Mouse (Mus musculus) adrenal gland (tissue): ENCODE measurements around the gene Uap1l1.
"Not testable (repeated sequence)": the region's sequence is repeated elsewhere in the genome, so short reads cannot be mapped to it uniquely, and the experiment has no call there.

Source experiments
- intact Hi-C: fragments of 180-260 bp; cut with DNase I; formaldehyde crosslinking; loops from one replicate; pipeline ENCODE4 v1.15.1; 2025
- long read RNA-seq, 2 experiments: library from polyadenylated mRNA; unstranded; transcript quantifications; one replicate each; pipeline ENCODE4 v2.0.0; 2020; ENCODE audit warnings: borderline replicate concordance in 1 of 2; ENCODE audit not compliant: insufficient replicate concordance in 1 of 2

Uap1l1 gene
- long read RNA-seq, experiment 1, transcript Uap1l1-201 (9 exons, 3,349 nt), result major isoform, 45 of 50 reads
- long read RNA-seq, experiment 1, partial matches to known transcripts, result 2 of 50 reads
- long read RNA-seq, experiment 1, other reads (novel, unspliced or antisense), result 3 of 50 reads
- long read RNA-seq, experiment 2, transcript Uap1l1-201 (9 exons, 3,349 nt), result major isoform, 45 of 58 reads
- long read RNA-seq, experiment 2, partial matches to known transcripts, result 4 of 58 reads
- long read RNA-seq, experiment 2, other reads (novel, unspliced or antisense), result 9 of 58 reads

DNA sequence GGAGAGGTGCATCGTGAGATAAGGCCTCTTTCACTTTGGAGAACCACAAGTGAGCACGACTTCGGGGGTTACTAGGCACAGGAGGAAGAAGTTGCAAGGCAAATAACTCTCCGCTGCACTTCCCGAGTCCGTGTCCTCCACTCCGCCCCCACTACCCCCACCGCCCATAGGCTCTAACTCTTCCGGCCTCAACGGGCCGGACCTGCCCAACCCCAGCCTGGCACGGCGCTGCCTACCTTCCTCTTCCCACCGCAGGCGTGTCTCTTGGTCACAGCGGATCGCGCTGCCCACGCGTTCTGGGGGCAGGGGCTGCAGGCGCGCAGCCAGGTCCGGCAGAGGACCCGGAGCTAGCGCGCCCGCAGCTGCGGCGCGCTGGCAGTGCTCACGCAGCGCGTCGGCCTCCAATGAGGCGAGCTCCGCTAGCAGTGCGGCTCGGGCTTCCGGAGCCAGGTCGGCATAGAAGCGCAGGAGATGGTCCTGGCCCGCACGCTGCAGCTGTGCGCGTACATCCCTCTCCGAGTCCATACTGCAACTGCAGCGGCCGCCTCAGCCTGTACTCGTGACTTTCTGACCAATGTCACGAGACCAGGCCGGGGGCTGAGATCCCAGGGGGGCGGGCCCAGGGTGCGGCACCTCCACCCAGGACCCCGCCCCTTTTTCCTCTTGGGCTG, at the start of gene Uap1l1:
TSS of gene Uap1l1 (minus strand) at position 592 of the 671 bp plus-strand sequence.
- intact Hi-C loops, result no loop called here

DNA sequence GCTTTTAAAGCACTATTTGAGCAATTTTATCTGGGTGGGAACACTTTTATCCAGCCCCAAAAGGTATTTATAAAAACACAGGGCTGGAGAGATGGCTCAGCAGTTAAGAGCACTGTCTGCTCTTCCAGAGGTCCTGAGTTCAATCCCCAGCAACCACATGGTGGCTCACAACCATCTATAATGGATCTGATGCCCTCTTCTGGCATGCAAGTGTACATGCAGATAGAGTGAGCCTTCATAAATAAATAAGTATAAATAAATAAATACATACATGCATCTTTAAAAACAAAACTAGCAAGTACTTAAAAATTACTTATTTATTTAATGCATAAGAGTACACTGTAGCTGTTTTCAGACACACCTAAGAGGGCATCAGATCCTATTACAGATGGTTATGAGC, 48.0 kb upstream of the Uap1l1 start:
- intact Hi-C loops, result not testable (repeated sequence)

GRCm38 (mm10) chr2:25408908-25409307, 43.4 kb upstream of the Uap1l1 start:
- intact Hi-C loops, result no loop called here

DNA sequence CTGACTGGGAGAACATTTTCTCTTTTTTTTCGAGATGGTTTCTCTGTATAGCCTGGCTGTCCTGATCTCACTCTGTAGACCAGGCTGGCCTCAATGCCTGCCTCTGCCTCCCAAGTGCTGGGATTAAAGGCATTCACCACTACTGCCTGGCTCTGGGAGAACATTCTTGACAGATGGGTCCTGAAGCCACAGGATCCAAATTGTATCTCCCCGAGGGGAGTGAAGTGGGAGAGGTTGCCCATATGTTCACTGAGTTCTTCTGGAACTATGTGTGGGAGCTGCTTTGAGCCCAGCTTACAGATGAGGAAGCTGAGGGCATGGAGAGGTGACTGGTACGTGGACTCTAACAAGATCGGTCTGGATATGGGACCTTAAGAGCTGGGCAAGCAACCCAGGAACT, 38.5 kb upstream of the Uap1l1 start:
- intact Hi-C loops, result no loop called here

DNA sequence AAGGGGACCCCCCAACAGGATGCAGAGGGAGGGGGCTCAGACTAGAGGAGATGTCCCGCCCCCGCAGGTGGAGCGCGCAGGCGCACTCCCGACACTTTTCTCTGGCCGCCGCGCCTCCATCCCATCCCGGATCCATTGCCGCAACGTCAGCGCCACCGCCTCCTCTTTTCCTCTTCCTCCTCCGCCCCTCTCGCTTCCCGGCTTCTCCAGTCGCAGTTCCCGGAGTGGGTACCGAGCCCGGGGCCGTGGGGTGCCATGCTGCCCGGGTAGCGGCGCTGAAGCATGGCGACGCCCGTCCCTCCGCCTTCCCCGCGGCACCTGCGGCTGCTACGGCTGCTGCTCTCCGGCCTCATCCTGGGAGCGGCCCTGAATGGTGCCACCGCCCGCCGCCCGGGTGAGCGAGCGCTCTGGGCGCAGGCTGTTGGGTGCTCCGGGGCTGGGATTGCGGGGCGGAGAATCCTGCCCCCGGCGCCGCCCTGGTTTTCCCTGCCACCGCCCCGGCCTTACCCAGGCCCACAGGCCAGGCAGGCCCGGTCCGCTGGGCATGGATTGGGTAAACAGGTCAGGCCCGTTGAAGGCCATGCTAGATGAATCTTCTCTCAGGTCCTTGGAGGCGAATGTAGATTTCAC, 37.6 kb upstream of the Uap1l1 start:
- intact Hi-C loops, result no loop called here

DNA sequence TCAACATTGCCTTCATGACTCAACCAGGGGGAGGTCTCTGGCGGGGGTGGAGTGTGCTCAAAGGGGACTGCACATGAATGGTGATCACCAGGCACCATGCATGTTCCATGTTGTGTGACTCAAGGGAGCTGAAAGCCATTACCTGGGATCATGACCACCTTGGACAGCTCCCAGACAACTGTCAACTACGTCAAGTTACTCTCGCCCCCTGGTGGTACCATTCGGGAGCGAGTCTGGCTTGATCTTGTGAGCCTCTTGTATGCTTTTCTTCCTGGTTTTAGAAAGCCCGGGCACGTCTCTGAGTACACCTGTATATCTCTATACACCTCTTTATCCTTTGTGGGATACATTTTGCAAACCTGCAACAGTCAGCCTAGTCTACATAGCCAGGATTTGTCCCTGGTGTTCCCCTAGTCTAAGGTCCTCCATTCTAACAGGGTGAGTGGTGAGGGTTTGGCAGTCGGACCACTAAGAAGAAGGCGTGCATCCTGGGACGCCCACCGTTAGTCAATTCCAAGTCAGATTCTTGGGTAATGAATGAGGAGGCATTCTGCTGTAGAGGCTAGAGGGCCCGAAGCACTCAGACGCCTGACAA, 37.0 kb upstream of the Uap1l1 start:
- intact Hi-C loops, result no loop called here

GRCm38 (mm10) chr2:25400764-25401163, 35.3 kb upstream of the Uap1l1 start:
- intact Hi-C loops, result no loop called here

- intact Hi-C loops, result no loop called here
Measured at GRCm38 (mm10) chr2:25400291-25400690, 34.8 kb upstream of the Uap1l1 start.

DNA sequence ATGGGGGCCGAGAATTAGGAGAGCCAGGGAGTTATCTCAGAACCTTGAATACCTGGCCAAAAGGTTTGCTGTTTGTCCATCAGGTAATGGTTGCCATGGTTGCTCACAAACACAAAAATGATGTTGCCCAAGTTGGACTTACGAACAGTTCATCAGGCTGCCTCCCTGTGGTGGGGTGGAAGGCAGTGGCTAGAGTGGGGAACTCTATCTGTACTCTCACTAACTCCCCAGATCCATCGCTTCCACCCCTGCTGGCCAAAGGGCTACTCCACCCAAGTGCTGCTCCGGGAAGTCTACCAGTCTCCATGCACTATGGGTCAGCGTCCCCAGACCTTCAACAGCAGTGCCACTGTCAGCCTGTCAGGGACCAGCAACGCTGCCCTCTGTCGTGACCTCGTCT, 33.6 kb upstream of the Uap1l1 start, which contains the start of gene Npdc1:
TSS of gene Npdc1 (plus strand) at position 301 of the 400 bp plus-strand sequence.
- intact Hi-C loops, result no loop called here

GRCm38 (mm10) chr2:25398065-25398464, 32.6 kb upstream of the Uap1l1 start:
- intact Hi-C loops, result no loop called here

DNA sequence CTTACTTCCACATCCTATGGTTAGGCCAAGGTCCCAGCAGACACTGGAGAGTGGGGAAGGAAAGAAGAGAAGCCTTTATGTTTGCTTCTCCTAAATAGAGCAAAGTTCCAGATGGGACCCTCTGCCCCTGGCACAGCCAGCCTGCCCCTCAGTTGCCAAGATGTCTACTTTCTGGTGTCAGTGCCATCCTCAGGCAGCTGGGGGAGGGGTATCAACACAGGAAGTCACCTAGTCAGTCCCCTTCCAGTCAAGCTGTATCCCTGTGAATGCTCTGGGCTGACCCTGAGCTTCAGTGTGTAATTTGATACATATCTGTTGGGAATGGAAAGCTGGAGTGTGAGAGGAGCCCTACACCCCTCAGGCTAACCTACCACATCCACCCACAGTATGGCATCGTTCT, 31.5 kb upstream of the Uap1l1 start:
- intact Hi-C loops, result no loop called here

DNA sequence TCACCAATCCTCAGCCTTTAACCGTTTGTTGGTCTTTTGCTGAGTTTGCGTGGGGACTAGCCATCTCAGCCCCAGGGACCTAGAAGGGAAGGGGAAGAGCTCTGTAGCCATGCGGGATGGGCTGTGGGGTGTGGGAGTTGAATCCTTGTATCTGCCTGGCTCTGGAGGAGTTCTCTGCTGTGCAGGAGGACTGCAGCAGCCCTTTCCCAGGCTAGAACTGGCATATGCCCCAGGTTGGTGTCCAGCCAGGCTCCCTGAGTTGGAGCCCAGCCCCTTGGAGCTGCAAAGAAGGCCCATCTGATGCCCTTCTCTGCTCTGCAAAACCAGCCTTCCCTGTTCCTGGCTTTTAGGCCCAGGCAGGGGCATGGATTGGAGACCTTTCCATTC, 31.1 kb upstream of the Uap1l1 start:
- intact Hi-C loops, result no loop called here

- intact Hi-C loops, result no loop called here
Measured at GRCm38 (mm10) chr2:25395721-25396596, 30.5 kb upstream of the Uap1l1 start, which contains the start of gene Entpd2. Entpd2 (plus strand) TSS chr2:25395874.

- intact Hi-C loops, result no loop called here
Measured at GRCm38 (mm10) chr2:25394281-25395221, 29.1 kb upstream of the Uap1l1 start.

- intact Hi-C loops, result no loop called here
Measured at GRCm38 (mm10) chr2:25391266-25391665, 25.8 kb upstream of the Uap1l1 start.

GRCm38 (mm10) chr2:25384492-25384891, 19.0 kb upstream of the Uap1l1 start:
- intact Hi-C loops, result no loop called here

GRCm38 (mm10) chr2:25376589-25376988, 11.1 kb upstream of the Uap1l1 start:
- intact Hi-C loops, result no loop called here

DNA sequence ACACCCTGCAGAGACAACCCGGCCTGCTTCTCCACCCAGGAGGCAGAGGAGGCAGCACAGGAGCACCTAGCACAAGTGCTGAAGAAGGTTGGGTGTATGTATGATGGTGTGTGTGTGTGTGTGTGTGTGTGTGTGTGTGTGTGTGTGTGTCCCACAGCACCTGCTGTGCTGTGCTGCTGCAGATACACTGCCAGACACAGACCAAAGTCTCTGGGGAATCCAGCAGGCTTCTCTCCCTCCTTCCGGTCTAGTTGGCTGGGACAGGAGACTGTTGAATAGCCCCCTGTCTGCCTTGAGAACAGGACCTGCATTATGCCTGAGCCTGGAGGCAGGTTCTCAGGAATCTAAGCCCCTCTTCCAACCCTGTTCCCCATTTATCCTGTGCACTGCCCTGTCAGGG, 7.9 kb upstream of the Uap1l1 start:
- intact Hi-C loops, result no loop called here

- intact Hi-C loops, result no loop called here
Measured at GRCm38 (mm10) chr2:25372644-25373391, 7.3 kb upstream of the Uap1l1 start.
